Mouse (Mus musculus) spleen, adult 12 weeks (tissue): ENCODE results near the gene Trpd52l3.

Experiments used
- DNase-seq: peaks from one replicate; pipeline ENCODE4 v3.0.0; 2022; ENCODE audit warnings: low spot score

Gene Trpd52l3

GRCm38 (mm10) chr19:30029894-30030635 is 26.5 kb downstream of the Trpd52l3 start, which contains the start of gene Uhrf2:
Gene Uhrf2, plus strand, starts transcription at chr19:30030513.
- peak; percentile 91 for DNase-seq

GRCm38 (mm10) chr19:30030636-30031467 is 27.3 kb downstream of the Trpd52l3 start:
- peak; percentile 18 for DNase-seq

GRCm38 (mm10) chr19:30031468-30031931 is 27.9 kb downstream of the Trpd52l3 start:
- peak; percentile 7 for DNase-seq

GRCm38 (mm10) chr19:30032206-30032605 is 28.6 kb downstream of the Trpd52l3 start:
- DNase-seq: no peak

GRCm38 (mm10) chr19:30035361-30035760 is 31.8 kb downstream of the Trpd52l3 start:
- no peak for DNase-seq

- DNase-seq: no peak
Measured at GRCm38 (mm10) chr19:30043691-30044090, 40.1 kb downstream of the Trpd52l3 start.

- no peak for DNase-seq
Measured at GRCm38 (mm10) chr19:30044630-30045029, 41.0 kb downstream of the Trpd52l3 start.

GRCm38 (mm10) chr19:30045857-30046256 is 42.3 kb downstream of the Trpd52l3 start:
- DNase-seq: peak; percentile 14

GRCm38 (mm10) chr19:30050584-30050983 is 47.0 kb downstream of the Trpd52l3 start:
- DNase-seq: peak; percentile 9

GRCm38 (mm10) chr19:30051479-30051878 is 47.9 kb downstream of the Trpd52l3 start:
- DNase-seq: no peak

- no peak for DNase-seq
Measured at GRCm38 (mm10) chr19:30054218-30054617, 50.6 kb downstream of the Trpd52l3 start.
